Mouse (Mus musculus): ENCODE measurements at regions not wholly inside any gene's neighbourhood (a gene's known extent, or its start where the extent isn't known, plus 50 kb on each side); places are given as distances from the start of the nearest gene placed in this dataset.

- no peak for ATAC-seq (replicated peaks; ENCODE audit: low FRiP score)
- Histone ChIP-seq H3K4me3 (ENCODE audit: low read depth, low read length) (no peak overlapping the region), H3K27me3 (ENCODE audit: control insufficient read depth, insufficient read depth, low read length) (no peaks in the 10 kb centered on the region), H3K4me2 (ENCODE audit: low read depth, low read length, severe bottlenecking) (no peak overlapping the region), H3K27ac (ENCODE audit: low read depth, low read length) (no peak overlapping the region), H3K9ac (ENCODE audit: low read length) (no peak overlapping the region), H3K36me3 (ENCODE audit: control insufficient read depth, insufficient read depth, low read length) (no peaks in the 10 kb centered on the region), H3K4me1 (replicated peaks; ENCODE audit: control insufficient read depth, insufficient read depth, low read length) (no peaks in the 10 kb centered on the region), H3K9me3 (ENCODE audit: control insufficient read depth, low read length) (no peaks in the 10 kb centered on the region)
- 93% methylated on average over 7 of the region's 7 CpGs for whole genome bisulfite sequencing
- no peak for DNase-seq (ENCODE audit: low spot score)
Observed at GRCm38 (mm10) chr6:118330496-118330895, 88.8 kb downstream of the Bms1 start.

- Histone ChIP-seq H3K4me1 (replicated peaks; ENCODE audit: control insufficient read depth, insufficient read depth, low read length) (no peaks in the 10 kb centered on the region), H3K36me3 (ENCODE audit: control insufficient read depth, insufficient read depth, low read length) (no peaks in the 10 kb centered on the region), H3K27ac (ENCODE audit: low read depth, low read length) (no peak overlapping the region), H3K27me3 (ENCODE audit: control insufficient read depth, insufficient read depth, low read length) (no peaks in the 10 kb centered on the region), H3K9ac (ENCODE audit: low read length) (no peak overlapping the region), H3K4me3 (ENCODE audit: low read depth, low read length) (no peak overlapping the region), H3K9me3 (ENCODE audit: control insufficient read depth, low read length) (no peaks in the 10 kb centered on the region), H3K4me2 (ENCODE audit: low read depth, low read length, severe bottlenecking) (no peak overlapping the region)
- 74% methylated on average over 6 of the region's 6 CpGs for WGBS
- no peak for ATAC-seq (replicated peaks; ENCODE audit: low FRiP score)
- DNase-seq (ENCODE audit: low spot score): no peak
Observed at GRCm38 (mm10) chr6:118327458-118327857, 91.8 kb downstream of the Bms1 start.

DNA sequence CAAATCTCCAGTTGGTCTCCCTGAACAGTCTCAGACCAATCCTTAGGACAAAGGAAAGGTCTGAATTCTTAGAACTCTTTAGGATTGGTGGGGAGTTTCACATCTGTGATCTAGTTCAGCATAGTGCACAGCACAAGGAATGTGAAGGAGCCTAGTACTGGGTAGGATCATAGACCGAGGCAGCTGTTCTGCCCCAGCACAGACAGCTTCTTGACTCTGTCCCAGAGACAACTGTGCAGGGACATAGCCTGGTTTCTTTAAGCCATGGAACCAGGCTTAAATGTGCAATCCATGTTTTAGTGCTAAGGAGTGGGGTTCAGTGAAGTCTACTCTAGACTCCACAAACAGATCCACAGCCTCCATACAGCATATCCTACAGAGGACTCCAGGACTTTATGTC is 93.6 kb downstream of the Bms1 start:
- H3K27me3 ChIP-seq (ENCODE audit: control insufficient read depth, insufficient read depth, low read length): no peaks in the 10 kb centered on the region
- H3K4me2 ChIP-seq (ENCODE audit: low read depth, low read length, severe bottlenecking): no peak overlapping the region
- H3K9ac ChIP-seq (ENCODE audit: low read length): no peak overlapping the region
- no peak overlapping the region for H3K4me3 ChIP-seq (ENCODE audit: low read depth, low read length)
- 90% methylated on average over 1 of the region's 1 CpGs for WGBS
- H3K4me1 ChIP-seq (replicated peaks; ENCODE audit: control insufficient read depth, insufficient read depth, low read length): no peaks in the 10 kb centered on the region
- H3K9me3 ChIP-seq (ENCODE audit: control insufficient read depth, low read length): no peaks in the 10 kb centered on the region
- ATAC-seq (replicated peaks; ENCODE audit: low FRiP score): no peak
- no peak for DNase-seq (ENCODE audit: low spot score)
- H3K36me3 ChIP-seq (ENCODE audit: control insufficient read depth, insufficient read depth, low read length): no peaks in the 10 kb centered on the region
- no peak overlapping the region for H3K27ac ChIP-seq (ENCODE audit: low read depth, low read length)

- Histone ChIP-seq H3K4me2 (ENCODE audit: low read depth, low read length, severe bottlenecking) (no peak overlapping the region), H3K9me3 (ENCODE audit: control insufficient read depth, low read length) (no peaks in the 10 kb centered on the region), H3K4me1 (replicated peaks; ENCODE audit: control insufficient read depth, insufficient read depth, low read length) (no peaks in the 10 kb centered on the region), H3K4me3 (ENCODE audit: low read depth, low read length) (no peak overlapping the region), H3K27me3 (ENCODE audit: control insufficient read depth, insufficient read depth, low read length) (no peaks in the 10 kb centered on the region), H3K36me3 (ENCODE audit: control insufficient read depth, insufficient read depth, low read length) (no peaks in the 10 kb centered on the region), H3K27ac (ENCODE audit: low read depth, low read length) (no peak overlapping the region), H3K9ac (ENCODE audit: low read length) (no peak overlapping the region)
- ATAC-seq (replicated peaks; ENCODE audit: low FRiP score) (no peak), DNase-seq (ENCODE audit: low spot score) (no peak)
- WGBS: 90% methylated on average over 4 of the region's 4 CpGs
Observed at GRCm38 (mm10) chr6:118324559-118324958, 94.7 kb downstream of the Bms1 start.

DNA sequence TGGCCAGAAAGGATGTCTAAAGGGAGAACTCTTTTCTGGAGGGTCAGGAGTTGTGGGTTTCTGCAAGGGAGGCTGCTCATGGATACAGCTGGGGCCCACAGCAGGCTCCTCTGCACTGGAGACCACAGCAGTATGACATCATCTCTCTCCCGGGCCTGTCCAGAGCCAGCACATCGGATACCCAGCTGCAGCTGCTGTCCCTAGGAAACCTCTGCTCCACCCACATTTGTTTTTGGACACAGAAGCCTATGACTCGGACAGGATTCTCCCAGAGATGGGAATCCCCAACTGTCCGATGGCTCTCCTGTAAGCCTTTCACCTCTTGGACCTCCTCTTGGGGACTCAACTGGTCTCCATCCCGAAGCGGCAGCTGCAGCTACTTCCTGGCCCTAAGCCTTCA is 96.2 kb downstream of the Bms1 start:
- Histone ChIP-seq H3K27ac (ENCODE audit: low read depth, low read length) (no peak overlapping the region), H3K27me3 (ENCODE audit: control insufficient read depth, insufficient read depth, low read length) (no peaks in the 10 kb centered on the region), H3K36me3 (ENCODE audit: control insufficient read depth, insufficient read depth, low read length) (no peaks in the 10 kb centered on the region), H3K4me2 (ENCODE audit: low read depth, low read length, severe bottlenecking) (no peak overlapping the region), H3K4me3 (ENCODE audit: low read depth, low read length) (no peak overlapping the region), H3K4me1 (replicated peaks; ENCODE audit: control insufficient read depth, insufficient read depth, low read length) (no peaks in the 10 kb centered on the region), H3K9me3 (ENCODE audit: control insufficient read depth, low read length) (no peaks in the 10 kb centered on the region), H3K9ac (ENCODE audit: low read length) (no peak overlapping the region)
- ATAC-seq (replicated peaks; ENCODE audit: low FRiP score) (no peak), DNase-seq (ENCODE audit: low spot score) (no peak)
- 85% methylated on average over 6 of the region's 6 CpGs for WGBS

- Histone ChIP-seq H3K9me3 (ENCODE audit: control insufficient read depth, low read length) (no peaks in the 10 kb centered on the region), H3K4me1 (replicated peaks; ENCODE audit: control insufficient read depth, insufficient read depth, low read length) (no peaks in the 10 kb centered on the region), H3K4me3 (ENCODE audit: low read depth, low read length) (no peak overlapping the region), H3K36me3 (ENCODE audit: control insufficient read depth, insufficient read depth, low read length) (no peaks in the 10 kb centered on the region), H3K27me3 (ENCODE audit: control insufficient read depth, insufficient read depth, low read length) (no peaks in the 10 kb centered on the region), H3K4me2 (ENCODE audit: low read depth, low read length, severe bottlenecking) (no peak overlapping the region), H3K27ac (ENCODE audit: low read depth, low read length) (no peak overlapping the region), H3K9ac (ENCODE audit: low read length) (no peak overlapping the region)
- no peak for ATAC-seq (replicated peaks; ENCODE audit: low FRiP score)
- DNase-seq (ENCODE audit: low spot score): no peak
- WGBS: 79% methylated on average over 5 of the region's 5 CpGs
Observed at GRCm38 (mm10) chr6:118322631-118323030, 96.6 kb downstream of the Bms1 start.

GRCm38 (mm10) chr6:118322061-118322460 is 97.2 kb downstream of the Bms1 start:
- Histone ChIP-seq H3K9ac (ENCODE audit: low read length) (no peak overlapping the region), H3K27ac (ENCODE audit: low read depth, low read length) (no peak overlapping the region), H3K4me1 (replicated peaks; ENCODE audit: control insufficient read depth, insufficient read depth, low read length) (no peaks in the 10 kb centered on the region), H3K27me3 (ENCODE audit: control insufficient read depth, insufficient read depth, low read length) (no peaks in the 10 kb centered on the region), H3K36me3 (ENCODE audit: control insufficient read depth, insufficient read depth, low read length) (no peaks in the 10 kb centered on the region), H3K4me3 (ENCODE audit: low read depth, low read length) (no peak overlapping the region), H3K4me2 (ENCODE audit: low read depth, low read length, severe bottlenecking) (no peak overlapping the region), H3K9me3 (ENCODE audit: control insufficient read depth, low read length) (no peaks in the 10 kb centered on the region)
- no peak for DNase-seq (ENCODE audit: low spot score)
- no peak for ATAC-seq (replicated peaks; ENCODE audit: low FRiP score)
- 94% methylated on average over 6 of the region's 6 CpGs for WGBS

DNA sequence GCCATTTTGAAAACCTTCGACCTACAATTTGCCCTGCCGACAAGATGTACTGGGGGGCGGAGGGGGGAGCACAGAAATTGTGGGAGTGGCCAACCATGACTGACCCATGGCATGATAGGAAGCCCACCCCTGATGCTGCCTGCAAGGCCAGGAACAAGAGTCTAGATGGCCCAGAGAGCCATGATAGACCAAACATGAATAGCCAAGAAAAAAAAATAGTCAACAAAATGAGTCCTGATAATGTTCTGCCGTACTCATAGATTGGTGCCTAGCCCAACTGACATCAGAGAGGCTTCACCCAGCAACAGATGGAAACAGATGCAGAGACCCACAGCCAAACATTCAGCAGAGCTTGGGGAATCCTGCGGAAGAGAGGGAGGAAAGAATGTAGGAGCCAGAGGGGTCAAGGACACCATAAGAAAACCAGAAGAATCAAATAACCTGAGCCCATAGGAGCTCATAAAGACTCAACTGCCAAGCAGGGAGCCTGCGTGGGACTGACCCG is 99.2 kb downstream of the Bms1 start:
- ATAC-seq (replicated peaks; ENCODE audit: low FRiP score): no peak
- Histone ChIP-seq H3K9ac (ENCODE audit: low read length) (no peak overlapping the region), H3K4me3 (ENCODE audit: low read depth, low read length) (no peak overlapping the region), H3K27ac (ENCODE audit: low read depth, low read length) (no peak overlapping the region), H3K4me1 (replicated peaks; ENCODE audit: control insufficient read depth, insufficient read depth, low read length) (no peaks in the 10 kb centered on the region; the same call in 1 of the 2 replicates), H3K27me3 (ENCODE audit: control insufficient read depth, insufficient read depth, low read length) (no peaks in the 10 kb centered on the region), H3K4me2 (ENCODE audit: low read depth, low read length, severe bottlenecking) (no peak overlapping the region), H3K36me3 (ENCODE audit: control insufficient read depth, insufficient read depth, low read length) (no peaks in the 10 kb centered on the region), H3K9me3 (ENCODE audit: control insufficient read depth, low read length) (no peaks in the 10 kb centered on the region)
- no peak for DNase-seq (ENCODE audit: low spot score)
- WGBS: 92% methylated on average over 7 of the region's 7 CpGs

DNA sequence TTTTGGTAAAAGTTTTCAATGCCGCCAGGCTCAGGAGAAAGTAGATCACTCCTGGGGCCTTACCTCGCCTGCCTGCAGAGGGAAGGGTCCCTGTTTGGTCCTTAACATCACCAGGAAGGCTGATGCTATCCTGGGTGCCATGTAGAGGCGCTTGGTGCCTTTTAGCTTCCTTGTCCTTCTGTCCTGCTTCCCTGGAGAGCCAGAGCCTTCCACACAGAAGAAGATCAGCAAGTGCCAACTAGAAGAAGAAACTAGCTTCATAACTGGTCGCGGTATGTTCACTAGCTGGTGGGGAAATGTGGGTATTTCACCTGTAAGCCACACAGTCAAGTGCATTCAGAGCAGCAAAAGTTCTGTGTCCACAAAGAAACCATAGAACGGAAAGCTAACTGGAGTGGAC is 103.4 kb downstream of the Bms1 start:
- Histone ChIP-seq H3K4me3 (ENCODE audit: low read depth, low read length) (no peak overlapping the region), H3K27me3 (ENCODE audit: control insufficient read depth, insufficient read depth, low read length) (no peaks in the 10 kb centered on the region), H3K4me2 (ENCODE audit: low read depth, low read length, severe bottlenecking) (no peak overlapping the region), H3K4me1 (replicated peaks; ENCODE audit: control insufficient read depth, insufficient read depth, low read length) (peaks cover 2% of the 10 kb centered on the region; the same call in 1 of the 2 replicates), H3K9me3 (ENCODE audit: control insufficient read depth, low read length) (no peaks in the 10 kb centered on the region), H3K36me3 (ENCODE audit: control insufficient read depth, insufficient read depth, low read length) (no peaks in the 10 kb centered on the region), H3K27ac (ENCODE audit: low read depth, low read length) (no peak overlapping the region), H3K9ac (ENCODE audit: low read length) (no peak overlapping the region)
- DNase-seq (ENCODE audit: low spot score) (no peak), ATAC-seq (replicated peaks; ENCODE audit: low FRiP score) (no peak)
- 87% methylated on average over 6 of the region's 6 CpGs for WGBS

Measured in forebrain, embryonic 11.5 days (tissue).